Mouse (Mus musculus): Measurements from ENCODE around the gene Zfp787.

GRCm38 (mm10) chr7:6154164-6154563, 1.6 kb downstream of the Zfp787 start:
- TF ChIP-seq CTCF (IDR thresholded peaks at IDR 0.05; ENCODE audit: insufficient read depth, low read length), result no peak
- TF ChIP-seq POLR2A (IDR thresholded peaks at IDR 0.05; ENCODE audit: borderline replicate concordance, extremely low read depth, low read depth, low read length), result no peak
